Mouse (Mus musculus): ENCODE data around the gene Gm29427. TPM values are rescaled to one million over a fixed set of nuclear protein-coding genes. Genes with fewer than 3 reads are reported as not detected.
A peak's percentile ranks its signal among the peaks of the same experiment; 100 is the strongest.

Gene Gm29427
- polyA plus RNA-seq (2015; fragmentation: Nextera tagmentation; extraction: Ambion mirVana), result 0.13 TPM in 1 of 2 replicates, not detected in the other

GRCm38 (mm10) chr1:130715561-130716217, at the start of gene Gm29427:
Gm29427 (minus strand) TSS chr1:130715799.
- H3K9ac ChIP-seq (replicated peaks), result peak within 1 kb of the TSS; percentile 96
- H3K4me1 ChIP-seq, result peaks cover 25% of the 10 kb centered on the region
- peak; percentile 93 for ATAC-seq (replicated peaks)
- H3K27me3 ChIP-seq, result no peaks in the 10 kb centered on the region
- H3K9me3 ChIP-seq, result no peaks in the 10 kb centered on the region
- H3K36me3 ChIP-seq, result peaks cover 6% of the 10 kb centered on the region; the same call in 1 of the 2 replicates
- WGBS, result under 1% methylated on average over 38 of the region's 38 CpGs
- H3K27ac ChIP-seq (replicated peaks), result peak within 1 kb of the TSS; percentile 90
- H3K4me3 ChIP-seq, result peak within 1 kb of the TSS; percentile 92
- H3K4me2 ChIP-seq (replicated peaks), result peak within 1 kb of the TSS; percentile 87

DNA sequence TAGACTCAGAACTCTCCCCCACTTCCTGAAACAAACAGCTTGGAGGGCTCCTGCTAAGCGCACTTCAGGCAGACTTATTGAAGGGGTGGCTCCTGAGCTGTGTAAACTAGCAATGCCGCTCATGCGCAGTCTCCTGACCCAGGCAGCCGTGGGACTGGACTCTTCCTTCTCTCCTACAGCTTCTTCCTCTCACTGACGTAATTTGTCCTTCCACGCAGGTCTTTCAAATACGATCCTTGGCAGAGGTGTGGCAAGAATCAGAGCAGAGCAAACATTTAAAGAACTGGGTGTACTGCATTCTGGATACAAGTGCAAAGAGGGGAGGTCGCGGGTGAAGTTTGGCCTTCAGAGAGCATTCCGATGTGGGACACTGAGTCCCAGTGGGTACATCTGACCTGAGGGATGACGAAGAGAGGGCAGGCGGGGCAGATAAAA, 48.4 kb upstream of the Gm29427 start:
- H3K9me3 ChIP-seq, result no peaks in the 10 kb centered on the region
- H3K4me3 ChIP-seq, result no peak overlapping the region
- H3K36me3 ChIP-seq, result no peaks in the 10 kb centered on the region
- H3K4me2 ChIP-seq (replicated peaks), result no peak overlapping the region
- no peak for ATAC-seq (replicated peaks)
- no peaks in the 10 kb centered on the region for H3K27me3 ChIP-seq
- no peaks in the 10 kb centered on the region for H3K4me1 ChIP-seq
- WGBS, result 89% methylated on average over 12 of the region's 12 CpGs
- H3K27ac ChIP-seq (replicated peaks), result no peak overlapping the region
- H3K9ac ChIP-seq (replicated peaks), result no peak overlapping the region

DNA sequence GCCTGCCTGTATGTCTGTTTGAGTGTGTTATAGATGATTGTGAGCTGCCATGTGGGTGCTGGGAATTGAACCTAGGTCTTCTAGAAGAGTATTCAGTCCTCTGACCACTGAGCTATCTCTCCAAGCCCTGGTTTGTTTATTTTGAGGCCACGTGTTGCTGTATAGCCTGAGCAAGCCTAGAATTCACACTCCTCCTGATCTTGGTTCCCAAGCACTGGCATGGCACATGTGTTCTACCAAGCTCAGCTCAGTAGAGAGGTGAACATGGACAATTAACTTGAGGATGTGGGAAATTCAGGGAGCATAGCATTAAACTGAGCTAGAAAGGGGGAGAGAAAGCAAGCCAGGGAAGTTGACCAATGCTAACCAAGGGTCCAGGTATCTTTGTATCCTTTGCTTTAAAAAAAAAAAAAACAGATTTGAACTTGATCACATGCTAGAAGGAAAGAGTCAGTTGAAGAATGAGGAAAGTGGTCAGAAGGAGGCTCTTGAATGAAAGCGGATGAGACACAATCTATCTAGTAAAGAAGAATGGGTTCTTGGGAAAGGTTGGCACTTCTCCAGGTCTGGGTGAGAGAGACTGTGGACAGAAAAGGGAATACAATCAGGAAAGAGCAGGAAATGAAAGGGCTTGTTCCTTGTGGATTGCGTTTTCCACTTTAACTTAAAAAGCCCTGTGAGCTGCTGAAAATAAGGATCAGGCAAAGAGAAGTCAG, 46.6 kb upstream of the Gm29427 start:
- H3K4me1 ChIP-seq, result no peaks in the 10 kb centered on the region
- no peak overlapping the region for H3K27ac ChIP-seq (replicated peaks)
- 73% methylated on average over 3 of the region's 3 CpGs for WGBS
- H3K36me3 ChIP-seq, result no peaks in the 10 kb centered on the region
- H3K9ac ChIP-seq (replicated peaks), result no peak overlapping the region
- no peaks in the 10 kb centered on the region for H3K27me3 ChIP-seq
- no peaks in the 10 kb centered on the region for H3K9me3 ChIP-seq
- H3K4me3 ChIP-seq, result no peak overlapping the region
- no peak for ATAC-seq (replicated peaks)
- H3K4me2 ChIP-seq (replicated peaks), result no peak overlapping the region

DNA sequence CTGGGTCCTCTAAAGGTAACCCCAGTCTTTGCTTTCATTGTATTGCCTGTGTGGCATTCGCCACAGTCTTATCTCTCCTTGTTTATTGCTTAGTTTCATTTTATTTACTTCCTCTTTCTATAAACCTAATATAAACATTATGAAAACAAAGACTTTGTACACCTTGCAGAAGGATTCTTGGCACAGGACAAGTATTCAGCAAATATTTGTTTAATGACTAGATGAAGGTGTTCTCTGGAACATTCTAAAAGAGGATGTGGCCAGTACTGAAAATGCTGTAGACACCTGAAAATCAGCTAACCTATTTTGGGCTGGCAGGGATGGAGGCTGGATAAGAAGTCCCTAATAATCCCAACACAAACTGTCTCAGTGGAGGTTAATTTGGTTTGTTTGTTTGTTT, 46.0 kb upstream of the Gm29427 start:
- no peak overlapping the region for H3K4me2 ChIP-seq (replicated peaks)
- H3K27me3 ChIP-seq, result no peaks in the 10 kb centered on the region
- no peaks in the 10 kb centered on the region for H3K36me3 ChIP-seq
- no peak for ATAC-seq (replicated peaks)
- no peaks in the 10 kb centered on the region for H3K9me3 ChIP-seq
- no peak overlapping the region for H3K4me3 ChIP-seq
- no peaks in the 10 kb centered on the region for H3K4me1 ChIP-seq
- H3K9ac ChIP-seq (replicated peaks), result no peak overlapping the region
- WGBS, result 76% methylated on average over 1 of the region's 1 CpGs
- H3K27ac ChIP-seq (replicated peaks), result no peak overlapping the region

DNA sequence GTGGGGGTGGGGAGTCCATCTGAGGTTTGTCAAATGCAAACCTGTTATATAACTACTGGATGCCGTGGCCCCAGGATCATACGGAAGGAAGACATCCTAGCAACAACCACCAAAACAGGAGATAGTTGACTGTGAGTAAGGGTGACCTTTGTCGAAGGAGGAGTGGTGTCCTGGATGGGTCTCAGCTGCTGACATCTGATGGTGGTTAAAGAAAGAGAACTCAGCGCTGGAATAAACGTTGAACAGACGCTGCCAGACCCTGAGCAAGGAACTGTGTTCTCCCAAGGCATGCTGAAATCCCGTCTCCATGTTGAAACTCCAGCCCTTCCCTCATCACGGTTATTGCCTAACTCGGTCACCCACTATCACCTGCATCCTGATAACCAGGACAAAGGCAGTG, 44.1 kb upstream of the Gm29427 start:
- H3K27ac ChIP-seq (replicated peaks), result no peak overlapping the region
- H3K4me2 ChIP-seq (replicated peaks), result no peak overlapping the region
- H3K4me1 ChIP-seq, result no peaks in the 10 kb centered on the region
- H3K9ac ChIP-seq (replicated peaks), result no peak overlapping the region
- H3K36me3 ChIP-seq, result no peaks in the 10 kb centered on the region
- WGBS, result 88% methylated on average over 9 of the region's 9 CpGs
- no peak for ATAC-seq (replicated peaks)
- H3K27me3 ChIP-seq, result no peaks in the 10 kb centered on the region
- no peaks in the 10 kb centered on the region for H3K9me3 ChIP-seq
- no peak overlapping the region for H3K4me3 ChIP-seq

GRCm38 (mm10) chr1:130746819-130747218, 31.2 kb upstream of the Gm29427 start:
- Histone ChIP-seq H3K27me3 (no peaks in the 10 kb centered on the region), H3K4me1 (no peaks in the 10 kb centered on the region), H3K4me2 (replicated peaks) (no peak overlapping the region), H3K4me3 (no peak overlapping the region), H3K36me3 (no peaks in the 10 kb centered on the region), H3K27ac (replicated peaks) (no peak overlapping the region), H3K9me3 (no peaks in the 10 kb centered on the region), H3K9ac (replicated peaks) (no peak overlapping the region)
- WGBS, result 91% methylated on average over 3 of the region's 3 CpGs
- ATAC-seq (replicated peaks), result no peak

GRCm38 (mm10) chr1:130745591-130745990, 30.0 kb upstream of the Gm29427 start:
- H3K4me2 ChIP-seq (replicated peaks), result no peak overlapping the region
- H3K27ac ChIP-seq (replicated peaks), result no peak overlapping the region
- H3K4me3 ChIP-seq, result no peak overlapping the region
- H3K4me1 ChIP-seq, result no peaks in the 10 kb centered on the region
- H3K9ac ChIP-seq (replicated peaks), result no peak overlapping the region
- no peaks in the 10 kb centered on the region for H3K9me3 ChIP-seq
- no peak for ATAC-seq (replicated peaks)
- H3K36me3 ChIP-seq, result no peaks in the 10 kb centered on the region
- no peaks in the 10 kb centered on the region for H3K27me3 ChIP-seq
- WGBS, result 90% methylated on average over 3 of the region's 3 CpGs

GRCm38 (mm10) chr1:130744961-130745360, 29.4 kb upstream of the Gm29427 start:
- no peaks in the 10 kb centered on the region for H3K36me3 ChIP-seq
- no peaks in the 10 kb centered on the region for H3K4me1 ChIP-seq
- H3K9ac ChIP-seq (replicated peaks), result no peak overlapping the region
- H3K4me3 ChIP-seq, result no peak overlapping the region
- no peaks in the 10 kb centered on the region for H3K9me3 ChIP-seq
- H3K27ac ChIP-seq (replicated peaks), result no peak overlapping the region
- no peak overlapping the region for H3K4me2 ChIP-seq (replicated peaks)
- no peaks in the 10 kb centered on the region for H3K27me3 ChIP-seq
- WGBS, result 82% methylated on average over 5 of the region's 5 CpGs
- no peak for ATAC-seq (replicated peaks)

DNA sequence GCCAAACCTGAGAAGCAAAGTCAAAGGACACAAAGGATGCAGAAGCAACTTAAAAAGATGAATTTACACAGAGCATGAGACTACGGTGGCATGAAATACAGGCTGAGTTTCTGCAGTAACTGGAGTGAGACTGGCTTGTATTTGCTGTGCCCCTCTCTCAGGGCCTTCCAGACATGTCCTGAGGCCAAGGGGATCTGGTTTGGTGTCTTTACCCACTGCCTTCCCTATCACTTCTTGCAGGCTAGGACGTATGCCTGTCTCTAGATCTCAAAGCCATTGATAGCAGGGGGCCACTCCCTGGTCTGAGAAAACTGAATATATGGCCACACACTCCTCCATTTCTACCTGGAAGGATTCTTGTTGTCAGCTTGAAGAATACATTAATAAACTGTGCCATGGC, 28.6 kb upstream of the Gm29427 start:
- no peaks in the 10 kb centered on the region for H3K9me3 ChIP-seq
- H3K27me3 ChIP-seq, result no peaks in the 10 kb centered on the region
- H3K4me1 ChIP-seq, result no peaks in the 10 kb centered on the region
- no peak for ATAC-seq (replicated peaks)
- 81% methylated on average over 2 of the region's 2 CpGs for WGBS
- H3K36me3 ChIP-seq, result no peaks in the 10 kb centered on the region
- H3K9ac ChIP-seq (replicated peaks), result no peak overlapping the region
- H3K4me3 ChIP-seq, result no peak overlapping the region
- H3K27ac ChIP-seq (replicated peaks), result no peak overlapping the region
- no peak overlapping the region for H3K4me2 ChIP-seq (replicated peaks)

DNA sequence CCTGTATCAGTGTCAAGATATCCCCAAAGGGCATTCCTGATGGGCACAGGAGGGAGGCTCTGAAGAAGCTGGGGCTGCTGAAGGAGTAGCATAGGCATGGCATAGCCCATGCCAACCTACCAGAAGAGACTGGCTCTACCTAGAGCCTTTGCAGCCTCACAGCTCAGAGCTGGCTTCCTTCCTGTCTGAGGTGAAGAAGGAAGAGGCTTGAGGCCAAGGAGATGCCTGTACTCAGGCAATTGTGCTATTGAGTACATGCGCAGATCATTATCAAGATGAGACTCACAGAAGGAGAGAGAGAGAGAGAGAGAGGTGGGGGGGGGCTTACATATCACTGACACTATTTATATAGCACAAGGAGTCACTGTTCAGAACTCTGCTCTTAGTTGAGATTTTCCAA, 28.2 kb upstream of the Gm29427 start:
- H3K4me2 ChIP-seq (replicated peaks), result no peak overlapping the region
- H3K9me3 ChIP-seq, result no peaks in the 10 kb centered on the region
- H3K27me3 ChIP-seq, result no peaks in the 10 kb centered on the region
- H3K36me3 ChIP-seq, result no peaks in the 10 kb centered on the region
- H3K4me1 ChIP-seq, result no peaks in the 10 kb centered on the region
- H3K9ac ChIP-seq (replicated peaks), result no peak overlapping the region
- ATAC-seq (replicated peaks), result no peak
- no peak overlapping the region for H3K27ac ChIP-seq (replicated peaks)
- 95% methylated on average over 1 of the region's 1 CpGs for WGBS
- H3K4me3 ChIP-seq, result no peak overlapping the region

DNA sequence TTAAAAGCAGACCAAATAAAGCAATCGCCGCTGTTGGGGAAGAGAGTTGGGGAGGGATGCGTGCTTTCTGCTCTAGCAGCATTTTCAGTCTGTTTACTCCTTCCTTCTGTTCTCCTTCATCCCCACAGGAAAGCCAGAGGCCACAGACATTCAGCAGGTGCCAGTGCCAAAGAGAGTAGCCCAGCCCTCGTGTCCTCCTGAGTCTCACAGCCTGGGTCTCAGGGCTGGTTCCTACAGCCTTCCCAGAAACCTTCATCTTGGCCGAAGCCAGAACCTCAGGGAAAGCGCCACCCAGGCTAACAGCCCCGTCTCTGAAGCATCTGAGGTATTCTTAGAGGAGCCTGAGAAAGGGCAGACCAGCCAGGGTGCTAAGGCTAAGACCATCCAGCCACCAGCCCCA, 26.6 kb upstream of the Gm29427 start:
- no peak for ATAC-seq (replicated peaks)
- H3K4me1 ChIP-seq, result no peaks in the 10 kb centered on the region

DNA sequence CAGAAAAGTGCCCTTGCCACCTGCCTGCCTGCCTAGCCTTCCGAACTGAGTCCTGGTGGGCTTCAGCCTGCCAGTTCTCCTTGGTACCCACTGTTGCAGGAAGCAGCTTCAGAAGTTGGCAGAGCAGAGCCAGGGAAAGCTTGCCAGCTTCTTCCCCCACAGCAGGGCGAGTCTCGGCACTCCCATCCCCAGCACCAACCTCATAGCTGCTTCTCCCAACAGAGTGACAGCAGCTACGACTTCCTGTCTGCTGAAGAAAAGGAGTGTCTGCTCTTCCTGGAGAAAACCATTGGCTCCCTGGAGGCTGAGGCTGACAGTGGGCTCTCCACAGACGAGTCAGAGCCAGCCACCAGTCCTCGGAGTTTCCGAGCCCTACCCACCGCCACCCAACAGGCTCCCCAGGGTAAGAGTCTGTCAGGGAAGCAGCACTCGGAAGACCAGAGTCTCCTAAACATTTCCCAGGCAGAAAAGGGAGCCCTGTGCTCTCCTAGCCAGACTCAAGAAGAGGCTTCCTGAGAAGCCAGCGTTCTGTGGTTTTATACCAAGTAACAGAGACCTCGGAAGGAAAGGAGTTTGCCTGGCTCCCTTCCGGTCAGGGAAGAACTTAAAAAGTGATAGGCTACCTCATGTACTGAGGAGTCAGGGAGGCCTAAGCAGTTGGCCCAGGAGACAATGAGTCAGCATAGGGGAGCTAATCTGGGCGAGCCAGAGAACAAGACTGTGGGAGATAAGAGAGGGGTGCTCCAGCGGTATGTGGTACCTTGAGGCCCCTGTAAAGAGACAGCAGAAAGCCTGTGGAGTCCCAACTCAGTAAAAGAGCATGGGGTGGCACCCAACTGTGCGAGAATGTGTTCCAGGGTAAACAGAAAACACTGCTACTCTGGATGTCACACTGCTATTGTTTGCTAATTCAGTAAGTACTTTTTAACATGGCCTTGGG, 25.5 kb upstream of the Gm29427 start:
- H3K36me3 ChIP-seq, result no peaks in the 10 kb centered on the region
- no peak overlapping the region for H3K4me2 ChIP-seq (replicated peaks)
- peak overlapping the region; percentile 39; the same call in 1 of the 2 replicates for H3K27ac ChIP-seq (replicated peaks)
- WGBS, result 54% methylated on average over 15 of the region's 15 CpGs
- no peak overlapping the region for H3K9ac ChIP-seq (replicated peaks)
- H3K27me3 ChIP-seq, result no peaks in the 10 kb centered on the region
- H3K4me3 ChIP-seq, result no peak overlapping the region
- no peaks in the 10 kb centered on the region for H3K9me3 ChIP-seq
- H3K4me1 ChIP-seq, result no peaks in the 10 kb centered on the region
- peak; percentile 53; the same call in 1 of the 2 replicates for ATAC-seq (replicated peaks)

More for the DNA sequence above, 26.6 kb upstream of the Gm29427 start:
- Histone ChIP-seq H3K9me3 (no peaks in the 10 kb centered on the region), H3K4me2 (replicated peaks) (no peak overlapping the region), H3K27me3 (no peaks in the 10 kb centered on the region), H3K9ac (replicated peaks) (no peak overlapping the region), H3K36me3 (no peaks in the 10 kb centered on the region), H3K4me3 (no peak overlapping the region), H3K27ac (replicated peaks) (no peak overlapping the region)
- 85% methylated on average over 7 of the region's 7 CpGs for WGBS

Data from forebrain, embryonic 15.5 days (tissue).